Mouse (Mus musculus): ENCODE results near the gene Bbip1. TPM values are rescaled to one million over a fixed set of nuclear protein-coding genes. Genes with fewer than 3 reads are reported as not detected.

Gene Bbip1
- total and polyA plus RNA-seq, 3 experiments, result 5.7 to 75.7 (median 69.1) TPM

GRCm38 (mm10) chr19:53898046-53898445 is 46.4 kb downstream of the Bbip1 start:
- H3K4me1 ChIP-seq (ENCODE audit: insufficient read depth, low read depth, low read length), result peaks cover 53% of the 10 kb centered on the region
- H3K36me3 ChIP-seq (replicated peaks), result no peaks in the 10 kb centered on the region
- no peaks in the 10 kb centered on the region for H3K9me3 ChIP-seq (replicated peaks)
- TF ChIP-seq GATA1 (IDR thresholded peaks at IDR 0.05; ENCODE audit: borderline replicate concordance, low read length) (no peak), POLR2AphosphoS5 (IDR thresholded peaks at IDR 0.05; ENCODE audit: insufficient replicate concordance, low read depth, low read length) (no peak), GATA2 (IDR thresholded peaks at IDR 0.05; ENCODE audit: borderline replicate concordance, low read depth, low read length) (no peak), CTCF (IDR thresholded peaks at IDR 0.05; ENCODE audit: low read depth, low read length) (no peak), TAL1 (conservative IDR thresholded peaks at IDR 0.05; ENCODE audit: low read depth, low read length) (no peak)
- no peak for DNase-seq (ENCODE audit: low spot score)
- no peak for ATAC-seq (ENCODE audit: extremely low read depth, insufficient number of reproducible peaks, low FRiP score, poor library complexity, severe bottlenecking)
- H3K27me3 ChIP-seq (ENCODE audit: insufficient read depth, low read length), result no peaks in the 10 kb centered on the region
- H3K4me3 ChIP-seq (ENCODE audit: low read depth, low read length), result no peak overlapping the region

- DNase-seq (ENCODE audit: low spot score) (no peak), ATAC-seq (ENCODE audit: extremely low read depth, insufficient number of reproducible peaks, low FRiP score, poor library complexity, severe bottlenecking) (no peak)
- no peaks in the 10 kb centered on the region for H3K9me3 ChIP-seq (replicated peaks)
- no peaks in the 10 kb centered on the region for H3K27me3 ChIP-seq (ENCODE audit: insufficient read depth, low read length)
- H3K36me3 ChIP-seq (replicated peaks), result no peaks in the 10 kb centered on the region
- H3K4me1 ChIP-seq (ENCODE audit: insufficient read depth, low read depth, low read length), result peaks cover 65% of the 10 kb centered on the region
- no peak for TF ChIP-seq GATA2 (IDR thresholded peaks at IDR 0.05; ENCODE audit: borderline replicate concordance, low read depth, low read length)
- no peak for TF ChIP-seq TAL1 (conservative IDR thresholded peaks at IDR 0.05; ENCODE audit: low read depth, low read length)
- TF ChIP-seq GATA1 (IDR thresholded peaks at IDR 0.05; ENCODE audit: borderline replicate concordance, low read length), result no peak
- no peak overlapping the region for H3K4me3 ChIP-seq (ENCODE audit: low read depth, low read length)
Observed at GRCm38 (mm10) chr19:53894538-53895121, 49.8 kb downstream of the Bbip1 start.

DNA sequence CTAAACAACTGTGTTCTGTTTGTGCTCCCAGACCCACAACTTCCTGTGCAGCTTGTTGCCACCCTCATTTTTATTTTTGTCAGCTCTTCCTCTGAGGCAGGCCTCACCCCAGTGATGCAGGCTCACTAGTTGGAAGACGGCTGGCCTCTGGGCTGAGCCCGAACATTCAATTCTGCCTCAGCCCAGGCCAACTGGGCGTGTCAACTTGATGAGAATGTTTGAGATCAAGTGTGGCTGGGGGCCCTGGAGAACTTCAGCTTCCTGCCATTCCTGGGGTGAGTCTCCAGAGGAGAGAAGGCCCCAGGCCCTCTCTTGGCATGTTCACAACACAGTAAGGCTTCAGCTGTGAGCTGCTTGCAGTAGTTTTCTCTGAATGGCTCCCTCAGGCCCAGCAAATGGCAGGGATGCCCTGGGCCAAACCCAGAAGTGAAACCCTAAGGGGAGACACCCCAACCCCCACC is 50.7 kb downstream of the Bbip1 start:
- H3K36me3 ChIP-seq (replicated peaks), result no peaks in the 10 kb centered on the region
- DNase-seq (ENCODE audit: low spot score) (no peak), ATAC-seq (ENCODE audit: extremely low read depth, insufficient number of reproducible peaks, low FRiP score, poor library complexity, severe bottlenecking) (no peak)
- H3K9me3 ChIP-seq (replicated peaks), result no peaks in the 10 kb centered on the region
- H3K4me1 ChIP-seq (ENCODE audit: insufficient read depth, low read depth, low read length), result peaks cover 71% of the 10 kb centered on the region
- H3K27me3 ChIP-seq (ENCODE audit: insufficient read depth, low read length), result no peaks in the 10 kb centered on the region
- H3K4me3 ChIP-seq (ENCODE audit: low read depth, low read length), result peak overlapping the region; percentile 8; the same call in 1 of the 2 replicates
- TF ChIP-seq GATA1 (IDR thresholded peaks at IDR 0.05; ENCODE audit: borderline replicate concordance, low read length) (no peak), POLR2AphosphoS5 (IDR thresholded peaks at IDR 0.05; ENCODE audit: insufficient replicate concordance, low read depth, low read length) (no peak), GATA2 (IDR thresholded peaks at IDR 0.05; ENCODE audit: borderline replicate concordance, low read depth, low read length) (no peak), TAL1 (conservative IDR thresholded peaks at IDR 0.05; ENCODE audit: low read depth, low read length) (no peak), CTCF (IDR thresholded peaks at IDR 0.05; ENCODE audit: low read depth, low read length) (no peak)

- Histone ChIP-seq H3K36me3 (replicated peaks) (no peaks in the 10 kb centered on the region), H3K4me3 (ENCODE audit: low read depth, low read length) (no peak overlapping the region), H3K27me3 (ENCODE audit: insufficient read depth, low read length) (no peaks in the 10 kb centered on the region), H3K9me3 (replicated peaks) (no peaks in the 10 kb centered on the region), H3K4me1 (ENCODE audit: insufficient read depth, low read depth, low read length) (peaks cover 75% of the 10 kb centered on the region)
- TF ChIP-seq TAL1 (conservative IDR thresholded peaks at IDR 0.05; ENCODE audit: low read depth, low read length) (no peak), GATA1 (IDR thresholded peaks at IDR 0.05; ENCODE audit: borderline replicate concordance, low read length) (no peak), GATA2 (IDR thresholded peaks at IDR 0.05; ENCODE audit: borderline replicate concordance, low read depth, low read length) (no peak), CTCF (IDR thresholded peaks at IDR 0.05; ENCODE audit: low read depth, low read length) (no peak)
- DNase-seq (ENCODE audit: low spot score) (no peak), ATAC-seq (ENCODE audit: extremely low read depth, insufficient number of reproducible peaks, low FRiP score, poor library complexity, severe bottlenecking) (no peak)
Observed at GRCm38 (mm10) chr19:53892838-53893359, 51.5 kb downstream of the Bbip1 start.

- Histone ChIP-seq H3K4me3 (ENCODE audit: low read depth, low read length) (peak within 1 kb of the TSS; percentile 40; the same call in 1 of the 2 replicates), H3K27me3 (ENCODE audit: insufficient read depth, low read length) (no peaks in the 10 kb centered on the region), H3K4me1 (ENCODE audit: insufficient read depth, low read depth, low read length) (peaks cover 83% of the 10 kb centered on the region), H3K36me3 (replicated peaks) (no peaks in the 10 kb centered on the region), H3K9me3 (replicated peaks) (no peaks in the 10 kb centered on the region)
- ATAC-seq (ENCODE audit: extremely low read depth, insufficient number of reproducible peaks, low FRiP score, poor library complexity, severe bottlenecking) (no peak), DNase-seq (ENCODE audit: low spot score) (no peak)
- TF ChIP-seq POLR2AphosphoS5 (IDR thresholded peaks at IDR 0.05; ENCODE audit: insufficient replicate concordance, low read depth, low read length) (no peak), GATA1 (IDR thresholded peaks at IDR 0.05; ENCODE audit: borderline replicate concordance, low read length) (no peak), CTCF (IDR thresholded peaks at IDR 0.05; ENCODE audit: low read depth, low read length) (no peak), TAL1 (conservative IDR thresholded peaks at IDR 0.05; ENCODE audit: low read depth, low read length) (no peak), GATA2 (IDR thresholded peaks at IDR 0.05; ENCODE audit: borderline replicate concordance, low read depth, low read length) (no peak)
Observed at GRCm38 (mm10) chr19:53892061-53892460, 52.4 kb downstream of the Bbip1 start, which contains the start of gene Pdcd4. Gene Pdcd4 (plus strand): TSS chr19:53892231.

DNA sequence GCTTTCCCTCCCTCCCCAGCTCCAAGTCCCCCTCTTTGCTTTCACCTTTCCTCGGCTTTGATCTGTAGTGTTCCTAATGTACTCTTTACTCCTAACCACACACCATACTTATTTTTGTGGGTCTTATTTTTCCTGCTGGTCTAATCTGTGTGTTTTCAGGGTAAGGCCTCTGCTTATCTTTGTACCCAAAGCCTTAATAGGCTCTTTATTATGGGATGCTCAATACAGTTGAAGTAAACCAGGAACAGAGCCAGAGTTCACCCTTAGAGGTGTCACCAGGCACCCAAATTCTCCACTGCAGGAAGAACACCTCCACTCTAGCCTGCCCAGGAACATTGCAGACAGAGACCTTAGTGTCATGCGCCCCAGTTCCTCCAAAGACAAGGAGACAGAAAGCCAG is 52.9 kb downstream of the Bbip1 start:
- no peaks in the 10 kb centered on the region for H3K27me3 ChIP-seq (ENCODE audit: insufficient read depth, low read length)
- no peak overlapping the region; the same call in 1 of the 2 replicates for H3K4me3 ChIP-seq (ENCODE audit: low read depth, low read length)
- peaks cover 88% of the 10 kb centered on the region for H3K4me1 ChIP-seq (ENCODE audit: insufficient read depth, low read depth, low read length)
- TF ChIP-seq TAL1 (conservative IDR thresholded peaks at IDR 0.05; ENCODE audit: low read depth, low read length) (peak; percentile 54), POLR2AphosphoS5 (IDR thresholded peaks at IDR 0.05; ENCODE audit: insufficient replicate concordance, low read depth, low read length) (no peak)
- H3K36me3 ChIP-seq (replicated peaks), result no peaks in the 10 kb centered on the region
- ATAC-seq (ENCODE audit: extremely low read depth, insufficient number of reproducible peaks, low FRiP score, poor library complexity, severe bottlenecking), result no peak
- no peaks in the 10 kb centered on the region for H3K9me3 ChIP-seq (replicated peaks)
- no peak for DNase-seq (ENCODE audit: low spot score)

Data from G1E (cell line).